Mouse (Mus musculus) intestine, postnatal 0 days (tissue): ENCODE measurements around the gene Ptges. TPM values are rescaled to one million over a fixed set of nuclear protein-coding genes. Genes with fewer than 3 reads are reported as not detected.
A peak's percentile ranks its signal among the peaks of the same experiment; 100 is the strongest.

Experiments used
- ATAC-seq: fragments of 200-750 bp; cut with Nextera tagmentation; 2 replicates; pipeline ENCODE4 v1.8.0; 2017; ENCODE audit warnings: mild to moderate bottlenecking, moderate TSS enrichment, moderate library complexity
- H3K27ac ChIP-seq: fragments of 300-500 bp; sonication (generic); 2 replicates; pipeline ENCODE4 v1.5.1; 2014; ENCODE audit warnings: mild to moderate bottlenecking, low read depth, low read length, moderate library complexity
- H3K27me3 ChIP-seq: fragments of 300-500 bp; sonication (generic); replicated peaks from 2 replicates; pipeline ENCODE4 v1.6.1; 2014; ENCODE audit warnings: low read length, mixed read lengths; ENCODE audit not compliant: control insufficient read depth, insufficient read depth
- H3K36me3 ChIP-seq: fragments of 300-500 bp; sonication (generic); 2 replicates; pipeline ENCODE4 v1.6.1; 2014; ENCODE audit warnings: mild to moderate bottlenecking, moderate library complexity; ENCODE audit not compliant: control insufficient read depth, insufficient read depth
- H3K4me1 ChIP-seq: fragments of 300-500 bp; sonication (generic); replicated peaks from 2 replicates; pipeline ENCODE4 v1.6.1; 2014; ENCODE audit warnings: antibody characterized with exemption, low read length, mixed read lengths; ENCODE audit not compliant: control insufficient read depth, insufficient read depth
- H3K4me2 ChIP-seq: fragments of 300-500 bp; sonication (generic); replicated peaks from 2 replicates; pipeline ENCODE4 v1.6.1; 2014; ENCODE audit warnings: low read depth, mild to moderate bottlenecking, moderate library complexity
- H3K4me3 ChIP-seq: fragments of 300-500 bp; sonication (generic); 2 replicates; pipeline ENCODE4 v1.5.1; 2014; ENCODE audit warnings: low read depth, low read length
- H3K9ac ChIP-seq: fragments of 300-500 bp; sonication (generic); 2 replicates; pipeline ENCODE4 v1.6.1; 2014; ENCODE audit warnings: mild to moderate bottlenecking, low read depth, low read length
- H3K9me3 ChIP-seq: fragments of 300-500 bp; sonication (generic); 2 replicates; pipeline ENCODE4 v1.6.1; 2016; ENCODE audit warnings: mixed run types; ENCODE audit not compliant: control insufficient read depth
- CTCF ChIP-seq: sonication (generic); IDR thresholded peaks from 2 replicates; pipeline ENCODE4 v1.5.1; 2016; ENCODE audit warnings: low read depth, mild to moderate bottlenecking, control low read depth, antibody characterized with exemption, moderate library complexity
- WGBS: fragments of 180-500 bp; shearing (Covaris S2); extraction: QIAGEN DNeasy Blood & Tissue Kit; methylation state at CpG from one replicate; pipeline ENCODE4 v1.1.7; 2014; 5-methylcytosine and 5-hydroxymethylcytosine counted together
- polyA plus RNA-seq: library from polyadenylated mRNA; unstranded; fragments of >200 nt; fragmentation: Nextera tagmentation; extraction: Ambion mirVana; gene quantifications from 2 replicates; pipeline ENCODE4 v1.2.1, GENCODE M21; 2015

Gene Ptges
- polyA plus RNA-seq, 1 experiment from 2014 or later: 2.8 TPM

DNA sequence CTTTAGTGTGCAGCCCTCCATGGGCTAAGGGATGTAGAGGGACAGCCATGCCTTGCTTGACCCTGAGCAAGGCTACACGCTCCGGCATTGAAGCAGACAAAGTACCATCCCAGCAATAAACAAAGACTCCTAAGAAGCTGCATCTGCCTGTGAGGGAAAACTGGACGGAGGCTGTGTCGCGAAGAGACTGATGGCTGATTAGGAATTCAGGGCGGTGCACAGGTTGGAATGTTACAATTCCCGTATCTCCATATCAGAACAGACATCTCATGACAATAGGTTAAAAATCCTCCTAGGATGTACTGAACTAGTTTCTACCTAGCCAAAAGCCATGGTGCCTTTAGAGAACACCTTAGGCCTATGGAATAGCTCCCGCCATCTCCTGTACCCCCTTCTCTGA, 23.8 kb downstream of the Ptges start:
- Histone ChIP-seq H3K4me3 (no peak overlapping the region), H3K4me1 (no peaks in the 10 kb centered on the region), H3K36me3 (no peaks in the 10 kb centered on the region), H3K9ac (no peak overlapping the region), H3K27ac (no peak overlapping the region), H3K9me3 (no peaks in the 10 kb centered on the region), H3K4me2 (no peak overlapping the region), H3K27me3 (peaks cover 8% of the 10 kb centered on the region; the same call in 1 of the 2 replicates)
- whole genome bisulfite sequencing: 82% methylated on average over 8 of the region's 8 CpGs
- no peak for TF ChIP-seq CTCF
- no peak for ATAC-seq

- no peak for TF ChIP-seq CTCF
- Histone ChIP-seq H3K9ac (no peak overlapping the region), H3K36me3 (no peaks in the 10 kb centered on the region), H3K4me3 (no peak overlapping the region), H3K27me3 (peaks cover 11% of the 10 kb centered on the region; the same call in 1 of the 2 replicates), H3K27ac (no peak overlapping the region), H3K4me2 (no peak overlapping the region), H3K4me1 (no peaks in the 10 kb centered on the region), H3K9me3 (no peaks in the 10 kb centered on the region)
- no peak for ATAC-seq
- WGBS: 57% methylated on average over 7 of the region's 7 CpGs
Measured at GRCm38 (mm10) chr2:30904991-30905390, 24.7 kb downstream of the Ptges start.

DNA sequence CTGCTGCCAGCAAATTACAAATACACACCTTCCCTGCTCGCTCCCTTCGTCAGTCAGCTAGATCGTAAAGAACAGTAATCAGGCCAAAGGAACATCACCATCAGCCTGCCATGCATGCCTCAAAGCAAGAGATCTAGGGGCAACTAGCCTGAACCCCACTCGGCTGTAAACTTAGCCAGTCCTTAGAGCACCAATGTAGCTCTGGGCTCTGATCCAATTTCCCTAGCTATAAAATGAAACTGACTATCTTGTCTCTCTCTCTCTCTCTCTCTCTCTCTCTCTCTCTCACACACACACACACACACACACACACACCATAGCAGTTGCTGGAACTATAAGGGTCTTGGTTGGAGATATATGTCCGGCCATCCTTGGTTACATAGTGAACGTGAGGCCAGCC, 25.4 kb downstream of the Ptges start:
- H3K9me3 ChIP-seq: no peaks in the 10 kb centered on the region
- WGBS: 64% methylated on average over 6 of the region's 6 CpGs
- no peak overlapping the region for H3K4me3 ChIP-seq
- H3K36me3 ChIP-seq: no peaks in the 10 kb centered on the region
- no peaks in the 10 kb centered on the region for H3K4me1 ChIP-seq
- no peak overlapping the region for H3K27ac ChIP-seq
- no peak overlapping the region for H3K4me2 ChIP-seq
- no peak for TF ChIP-seq CTCF
- no peak overlapping the region for H3K9ac ChIP-seq
- no peak for ATAC-seq
- H3K27me3 ChIP-seq: peaks cover 11% of the 10 kb centered on the region; the same call in 1 of the 2 replicates

- no peak overlapping the region for H3K27ac ChIP-seq
Measured at GRCm38 (mm10) chr2:30902726-30903722, 26.6 kb downstream of the Ptges start.

DNA sequence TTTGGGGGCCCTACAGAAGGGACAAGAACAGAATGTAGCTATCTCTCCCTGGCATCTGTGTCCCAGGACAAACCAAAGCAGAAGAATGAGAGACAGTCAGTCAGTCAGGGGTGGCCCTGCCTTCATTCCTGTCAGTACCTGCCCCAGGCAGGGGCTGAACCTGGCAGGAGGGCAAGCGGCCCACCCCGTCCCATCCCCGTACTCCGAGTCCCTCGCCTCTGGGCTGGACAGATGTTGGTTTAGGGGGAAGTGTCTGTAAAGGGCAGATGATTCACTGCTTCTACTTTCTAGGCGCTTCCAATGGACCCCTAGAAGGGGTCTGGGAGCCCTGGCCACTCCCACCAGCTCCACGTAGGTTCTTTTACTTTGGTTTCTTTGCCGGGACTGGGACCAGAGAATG, 27.4 kb downstream of the Ptges start:
- Histone ChIP-seq H3K4me3 (peak overlapping the region; percentile 35), H3K4me2 (peak overlapping the region; percentile 60), H3K27ac (no peak overlapping the region), H3K4me1 (no peaks in the 10 kb centered on the region), H3K27me3 (peaks cover 11% of the 10 kb centered on the region; the same call in 1 of the 2 replicates), H3K9ac (no peak overlapping the region), H3K9me3 (no peaks in the 10 kb centered on the region), H3K36me3 (no peaks in the 10 kb centered on the region)
- TF ChIP-seq CTCF: no peak
- no peak for ATAC-seq
- WGBS: 57% methylated on average over 8 of the region's 8 CpGs

More at GRCm38 (mm10) chr2:30902726-30903722, 26.6 kb downstream of the Ptges start:
- H3K9ac ChIP-seq: peak overlapping the region; percentile 31; the same call in 1 of the 2 replicates
- WGBS: 15% methylated on average over 36 of the region's 37 CpGs
- H3K27me3 ChIP-seq: peaks cover 11% of the 10 kb centered on the region; the same call in 1 of the 2 replicates
- H3K9me3 ChIP-seq: no peaks in the 10 kb centered on the region
- TF ChIP-seq CTCF: no peak
- H3K4me3 ChIP-seq: peak overlapping the region; percentile 35
- peak overlapping the region; percentile 60 for H3K4me2 ChIP-seq
- no peaks in the 10 kb centered on the region for H3K36me3 ChIP-seq
- H3K4me1 ChIP-seq: no peaks in the 10 kb centered on the region
- ATAC-seq: peak; percentile 22; the same call in 1 of the 2 replicates

- 66% methylated on average over 6 of the region's 6 CpGs for WGBS
- no peak overlapping the region for H3K27ac ChIP-seq
- TF ChIP-seq CTCF: no peak
Measured at GRCm38 (mm10) chr2:30901646-30902160, 28.0 kb downstream of the Ptges start.

More at GRCm38 (mm10) chr2:30901646-30902160, 28.0 kb downstream of the Ptges start:
- Histone ChIP-seq H3K27me3 (peaks cover 11% of the 10 kb centered on the region; the same call in 1 of the 2 replicates), H3K9me3 (no peaks in the 10 kb centered on the region), H3K4me3 (no peak overlapping the region; the same call in 1 of the 2 replicates), H3K4me2 (peak overlapping the region; percentile 60; the same call in 1 of the 2 replicates), H3K9ac (no peak overlapping the region), H3K4me1 (no peaks in the 10 kb centered on the region), H3K36me3 (no peaks in the 10 kb centered on the region)
- no peak for ATAC-seq
